Mouse (Mus musculus) neural tube, embryonic 15.5 days (tissue): ENCODE measurements around the gene 4930415O20Rik. TPM values are rescaled to one million over a fixed set of nuclear protein-coding genes. Genes with fewer than 3 reads are reported as not detected.
A peak's percentile ranks its signal among the peaks of the same experiment; 100 is the strongest.

Source experiments
- ATAC-seq: fragments of 200-750 bp; cut with Nextera tagmentation; 2 replicates; pipeline ENCODE4 v1.8.0; 2017; ENCODE audit warnings: mild to moderate bottlenecking, moderate TSS enrichment, moderate library complexity; ENCODE audit not compliant: low FRiP score
- H3K27ac ChIP-seq: fragments of 300-500 bp; sonication (generic); replicated peaks from 2 replicates; pipeline ENCODE4 v1.5.1; 2015; ENCODE audit warnings: mild to moderate bottlenecking, inconsistent platforms
- H3K27me3 ChIP-seq: fragments of 300-500 bp; sonication (generic); replicated peaks from 2 replicates; pipeline ENCODE4 v1.6.1; 2015; ENCODE audit warnings: inconsistent platforms
- H3K36me3 ChIP-seq: fragments of 300-500 bp; sonication (generic); 2 replicates; pipeline ENCODE4 v1.6.1; 2015; ENCODE audit warnings: inconsistent platforms
- H3K4me1 ChIP-seq: fragments of 300-500 bp; sonication (generic); 2 replicates; pipeline ENCODE4 v1.6.1; 2015; ENCODE audit warnings: inconsistent platforms
- H3K4me2 ChIP-seq: fragments of 300-500 bp; sonication (generic); 2 replicates; pipeline ENCODE4 v1.6.1; 2015; ENCODE audit warnings: inconsistent platforms, mild to moderate bottlenecking, moderate library complexity
- H3K4me3 ChIP-seq: fragments of 300-500 bp; sonication (generic); replicated peaks from 2 replicates; pipeline ENCODE4 v1.5.1; 2015; ENCODE audit warnings: mild to moderate bottlenecking, inconsistent platforms
- H3K9ac ChIP-seq: fragments of 300-500 bp; sonication (generic); replicated peaks from 2 replicates; pipeline ENCODE4 v1.6.1; 2015; ENCODE audit warnings: mild to moderate bottlenecking, inconsistent platforms
- H3K9me3 ChIP-seq: fragments of 300-500 bp; sonication (generic); replicated peaks from 2 replicates; pipeline ENCODE4 v1.6.1; 2016; ENCODE audit warnings: inconsistent platforms
- WGBS: fragments of 180-500 bp; shearing (Covaris S2); methylation state at CpG from one replicate; pipeline ENCODE4 v1.1.7; 2015; ENCODE audit warnings: mixed read lengths; 5-methylcytosine and 5-hydroxymethylcytosine counted together
- polyA plus RNA-seq: library from polyadenylated mRNA; unstranded; fragments of >200 nt; fragmentation: Nextera tagmentation; extraction: Ambion mirVana; gene quantifications from 2 replicates; pipeline ENCODE4 v1.2.1, GENCODE M21; 2015

The 4930415O20Rik gene
- polyA plus RNA-seq, 1 experiment from 2014 or later = not detected

- WGBS = 85% methylated on average over 6 of the region's 6 CpGs
- no peaks in the 10 kb centered on the region for H3K4me1 ChIP-seq
- no peaks in the 10 kb centered on the region for H3K9me3 ChIP-seq
- no peak overlapping the region for H3K27ac ChIP-seq
- no peak overlapping the region for H3K4me2 ChIP-seq
- no peak for ATAC-seq
- H3K4me3 ChIP-seq = no peak overlapping the region
- H3K9ac ChIP-seq = no peak overlapping the region
- H3K36me3 ChIP-seq = peaks cover 52% of the 10 kb centered on the region
- no peaks in the 10 kb centered on the region for H3K27me3 ChIP-seq
Measured at GRCm38 (mm10) chr15:98541064-98541463, 29.7 kb upstream of the 4930415O20Rik start.

GRCm38 (mm10) chr15:98543341-98543740 is 27.5 kb upstream of the 4930415O20Rik start:
- 49% methylated on average over 4 of the region's 4 CpGs for WGBS
- peaks cover 66% of the 10 kb centered on the region for H3K36me3 ChIP-seq
- no peaks in the 10 kb centered on the region for H3K27me3 ChIP-seq
- no peak overlapping the region for H3K4me2 ChIP-seq
- H3K9ac ChIP-seq = no peak overlapping the region
- H3K27ac ChIP-seq = no peak overlapping the region
- ATAC-seq = no peak; the same call in 1 of the 2 replicates
- no peaks in the 10 kb centered on the region for H3K9me3 ChIP-seq
- H3K4me1 ChIP-seq = no peaks in the 10 kb centered on the region
- H3K4me3 ChIP-seq = no peak overlapping the region

DNA sequence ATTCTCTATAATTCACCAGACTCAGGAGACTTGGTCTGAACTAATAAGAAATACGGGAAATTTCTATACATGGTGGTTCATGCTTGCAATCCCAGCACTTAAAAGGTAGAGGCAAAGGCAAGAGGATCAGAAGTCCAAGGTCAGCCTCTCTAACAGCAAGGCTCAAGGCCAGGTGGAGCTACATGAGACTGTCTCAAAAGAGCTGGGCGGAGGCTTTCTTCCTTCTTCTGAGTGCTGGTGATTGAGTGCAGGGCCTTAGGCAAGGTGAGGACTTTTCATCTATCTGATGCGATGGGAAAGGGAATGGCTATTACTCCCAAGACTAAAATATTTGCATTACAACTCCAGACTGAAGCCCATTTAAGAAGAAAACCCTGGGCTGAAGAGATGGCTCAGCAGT is 25.7 kb upstream of the 4930415O20Rik start:
- Histone ChIP-seq H3K27me3 (no peaks in the 10 kb centered on the region), H3K4me1 (no peaks in the 10 kb centered on the region), H3K4me2 (no peak overlapping the region), H3K9me3 (no peaks in the 10 kb centered on the region), H3K4me3 (no peak overlapping the region), H3K9ac (no peak overlapping the region), H3K36me3 (peaks cover 74% of the 10 kb centered on the region), H3K27ac (no peak overlapping the region)
- ATAC-seq = no peak
- WGBS = 98% methylated on average over 3 of the region's 3 CpGs

DNA sequence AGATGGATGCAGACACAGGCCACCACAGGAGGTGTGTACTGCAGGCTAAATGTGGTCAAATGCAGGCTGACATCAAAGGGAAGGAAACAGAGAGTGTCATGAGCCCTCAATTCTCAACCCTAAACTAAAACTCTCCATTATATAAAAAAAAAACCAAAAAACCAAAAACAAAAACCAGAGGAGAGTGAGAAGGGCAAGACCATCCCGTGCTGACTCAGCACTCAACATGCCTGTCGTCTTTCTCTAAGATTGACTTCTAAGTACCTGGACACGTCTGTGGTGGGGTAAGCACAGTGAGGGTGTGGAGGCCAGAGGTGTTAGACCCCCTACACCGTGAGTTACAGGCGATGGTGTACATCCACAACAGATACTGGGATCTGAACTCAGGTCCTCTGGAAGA is 24.0 kb upstream of the 4930415O20Rik start:
- H3K27ac ChIP-seq = no peak overlapping the region
- H3K27me3 ChIP-seq = no peaks in the 10 kb centered on the region
- no peak for ATAC-seq
- no peaks in the 10 kb centered on the region for H3K4me1 ChIP-seq
- 95% methylated on average over 5 of the region's 5 CpGs for WGBS
- no peak overlapping the region for H3K4me3 ChIP-seq
- H3K4me2 ChIP-seq = no peak overlapping the region
- no peak overlapping the region for H3K9ac ChIP-seq
- peaks cover 83% of the 10 kb centered on the region for H3K36me3 ChIP-seq
- no peaks in the 10 kb centered on the region for H3K9me3 ChIP-seq

DNA sequence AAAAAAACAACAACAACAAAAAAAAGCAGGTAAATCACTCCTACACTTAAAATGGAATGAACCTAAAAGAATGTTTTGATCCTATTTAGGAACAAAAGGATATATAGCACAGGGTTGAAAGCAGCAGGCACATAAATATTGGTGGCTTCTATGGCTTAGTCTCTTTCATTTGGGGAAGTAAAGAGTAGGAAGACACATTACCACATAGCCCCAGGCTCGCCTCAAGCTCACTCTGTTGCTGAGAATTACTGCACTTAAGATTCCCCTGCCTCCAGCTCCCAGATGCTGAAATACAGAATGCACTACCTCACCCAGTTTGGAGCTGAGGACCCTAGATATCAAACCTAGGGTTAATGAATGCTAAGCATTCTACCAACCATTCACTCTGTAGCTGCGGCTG is 18.0 kb upstream of the 4930415O20Rik start:
- Histone ChIP-seq H3K27me3 (no peaks in the 10 kb centered on the region), H3K9ac (no peak overlapping the region), H3K36me3 (peaks cover 61% of the 10 kb centered on the region), H3K9me3 (no peaks in the 10 kb centered on the region), H3K4me1 (no peaks in the 10 kb centered on the region), H3K4me3 (no peak overlapping the region), H3K4me2 (no peak overlapping the region), H3K27ac (no peak overlapping the region)
- WGBS = 87% methylated on average over 2 of the region's 2 CpGs
- no peak for ATAC-seq

- no peak for ATAC-seq
- Histone ChIP-seq H3K27ac (no peak overlapping the region), H3K4me3 (no peak overlapping the region), H3K9me3 (no peaks in the 10 kb centered on the region), H3K36me3 (peaks cover 62% of the 10 kb centered on the region), H3K4me2 (no peak overlapping the region), H3K9ac (no peak overlapping the region), H3K4me1 (no peaks in the 10 kb centered on the region), H3K27me3 (no peaks in the 10 kb centered on the region)
- WGBS = 94% methylated on average over 4 of the region's 4 CpGs
Measured at GRCm38 (mm10) chr15:98555881-98556280, 14.9 kb upstream of the 4930415O20Rik start.

DNA sequence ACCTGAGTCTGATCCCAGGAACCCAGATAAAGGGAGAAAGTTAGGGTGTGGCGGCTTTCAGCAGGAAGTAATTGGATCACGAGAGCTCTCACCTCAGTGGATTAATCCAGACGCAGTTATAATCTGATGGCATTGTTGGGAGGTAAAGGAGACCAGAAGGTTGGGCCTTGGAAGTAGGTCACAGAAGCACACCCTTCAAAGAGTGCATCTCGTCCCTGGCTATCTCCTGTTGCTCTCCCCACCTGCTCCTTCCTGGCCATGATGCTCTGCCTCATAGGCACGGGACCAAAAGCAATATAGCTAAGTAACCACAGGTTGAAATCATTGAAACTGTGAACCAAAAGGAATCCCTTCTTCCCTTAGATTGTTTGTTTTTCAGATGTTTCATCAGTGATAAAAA is 13.6 kb upstream of the 4930415O20Rik start:
- Histone ChIP-seq H3K4me1 (0 out of 2 replicates have a peak, but pooled peaks cover 2% of the 10 kb centered on the region), H3K36me3 (peaks cover 50% of the 10 kb centered on the region)
- 93% methylated on average over 5 of the region's 5 CpGs for WGBS

GRCm38 (mm10) chr15:98566973-98567277 is 3.9 kb upstream of the 4930415O20Rik start:
- under 1% methylated on average over 15 of the region's 15 CpGs for WGBS
- no peak for ATAC-seq
- H3K36me3 ChIP-seq = peaks cover 11% of the 10 kb centered on the region

More for the DNA sequence above, 13.6 kb upstream of the 4930415O20Rik start:
- Histone ChIP-seq H3K9ac (no peak overlapping the region), H3K4me3 (no peak overlapping the region), H3K4me2 (no peak overlapping the region), H3K9me3 (no peaks in the 10 kb centered on the region), H3K27me3 (no peaks in the 10 kb centered on the region), H3K27ac (no peak overlapping the region)
- ATAC-seq = no peak

DNA sequence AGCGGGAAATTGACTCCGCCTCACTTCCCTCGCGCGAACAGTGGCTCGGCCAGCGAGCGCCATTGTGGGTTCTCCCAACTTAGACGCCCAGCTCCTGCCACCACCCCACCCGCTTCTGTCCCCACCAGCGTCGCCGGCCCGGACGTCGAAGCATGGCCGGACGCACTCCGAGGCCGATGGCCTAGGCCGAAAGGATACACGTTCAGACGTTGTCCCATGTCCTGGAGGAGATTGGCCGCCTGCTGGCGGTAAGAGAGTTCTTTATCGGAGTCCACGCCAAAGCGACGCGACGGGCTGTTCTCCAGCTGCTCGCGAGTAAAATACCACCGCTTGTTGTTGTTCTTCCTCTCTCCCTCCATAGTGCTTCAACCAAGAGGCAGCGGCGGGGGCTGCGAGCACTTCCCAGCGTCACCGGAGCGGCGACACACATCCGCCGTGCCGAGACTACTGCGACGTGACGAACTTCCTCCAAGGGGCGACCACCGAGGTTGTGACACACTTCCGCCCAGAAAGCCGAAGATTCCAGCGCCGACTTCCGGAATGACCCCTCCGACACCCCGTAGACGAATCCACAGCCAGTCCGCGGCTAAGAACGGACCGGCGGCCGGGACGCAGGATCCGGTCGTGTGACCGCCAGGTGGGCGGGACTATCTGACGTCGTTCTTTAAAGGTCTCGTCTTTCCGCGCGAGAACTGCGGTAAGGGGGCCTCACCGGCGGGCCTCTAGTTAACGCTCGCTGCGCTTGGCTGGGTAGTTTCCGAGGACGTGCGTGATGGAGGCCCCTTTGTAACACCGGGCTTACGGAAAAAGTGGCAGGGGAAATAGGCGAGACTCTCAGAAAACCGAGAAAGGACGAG is 3.3 kb upstream of the 4930415O20Rik start:
- peak overlapping the region; percentile 96 for H3K27ac ChIP-seq
- peak overlapping the region; percentile 78 for H3K4me2 ChIP-seq
- H3K27me3 ChIP-seq = no peaks in the 10 kb centered on the region
- peak overlapping the region; percentile 94 for H3K4me3 ChIP-seq
- H3K9me3 ChIP-seq = no peaks in the 10 kb centered on the region
- H3K4me1 ChIP-seq = peaks cover 37% of the 10 kb centered on the region
- peaks cover 11% of the 10 kb centered on the region for H3K36me3 ChIP-seq
- H3K9ac ChIP-seq = peak overlapping the region; percentile 89
- WGBS = under 1% methylated on average over 88 of the region's 88 CpGs
- ATAC-seq = peak; percentile 96

More at GRCm38 (mm10) chr15:98566973-98567277, 3.9 kb upstream of the 4930415O20Rik start:
- Histone ChIP-seq H3K27ac (peak overlapping the region; percentile 95), H3K9ac (peak overlapping the region; percentile 89), H3K4me3 (peak overlapping the region; percentile 94), H3K4me1 (peaks cover 38% of the 10 kb centered on the region), H3K4me2 (peak overlapping the region; percentile 61), H3K9me3 (no peaks in the 10 kb centered on the region), H3K27me3 (no peaks in the 10 kb centered on the region)

- H3K36me3 ChIP-seq = 0 out of 2 replicates have a peak, but pooled peaks cover 2% of the 10 kb centered on the region
- 12% methylated on average over 22 of the region's 22 CpGs for WGBS
- H3K27me3 ChIP-seq = no peaks in the 10 kb centered on the region
- H3K27ac ChIP-seq = peak overlapping the region; percentile 96
- H3K4me3 ChIP-seq = peak overlapping the region; percentile 94
- H3K4me2 ChIP-seq = peak overlapping the region; percentile 78
- ATAC-seq = 0 out of 2 replicates have a peak, but pooled peaks have one; percentile 33
- peak overlapping the region; percentile 78 for H3K9ac ChIP-seq
- peaks cover 33% of the 10 kb centered on the region for H3K4me1 ChIP-seq
- no peaks in the 10 kb centered on the region for H3K9me3 ChIP-seq
Measured at GRCm38 (mm10) chr15:98568256-98569033, 2.4 kb upstream of the 4930415O20Rik start.

GRCm38 (mm10) chr15:98569216-98569615 is 1.6 kb upstream of the 4930415O20Rik start:
- Histone ChIP-seq H3K4me3 (peak overlapping the region; percentile 94), H3K9ac (peak overlapping the region; percentile 78; the same call in 1 of the 2 replicates), H3K36me3 (no peaks in the 10 kb centered on the region), H3K4me1 (peaks cover 30% of the 10 kb centered on the region), H3K4me2 (peak overlapping the region; percentile 78), H3K27me3 (no peaks in the 10 kb centered on the region), H3K9me3 (no peaks in the 10 kb centered on the region), H3K27ac (no peak overlapping the region)
- WGBS = 65% methylated on average over 7 of the region's 7 CpGs
- no peak for ATAC-seq
